Mouse (Mus musculus) testis, postnatal 10 days (tissue): Measurements from ENCODE around the gene Vps53.

ENCODE experiments used
- DNase-seq: peaks from one replicate; pipeline ENCODE4 v3.0.0; 2021; ENCODE audit warnings: low spot score

Gene Vps53

DNA sequence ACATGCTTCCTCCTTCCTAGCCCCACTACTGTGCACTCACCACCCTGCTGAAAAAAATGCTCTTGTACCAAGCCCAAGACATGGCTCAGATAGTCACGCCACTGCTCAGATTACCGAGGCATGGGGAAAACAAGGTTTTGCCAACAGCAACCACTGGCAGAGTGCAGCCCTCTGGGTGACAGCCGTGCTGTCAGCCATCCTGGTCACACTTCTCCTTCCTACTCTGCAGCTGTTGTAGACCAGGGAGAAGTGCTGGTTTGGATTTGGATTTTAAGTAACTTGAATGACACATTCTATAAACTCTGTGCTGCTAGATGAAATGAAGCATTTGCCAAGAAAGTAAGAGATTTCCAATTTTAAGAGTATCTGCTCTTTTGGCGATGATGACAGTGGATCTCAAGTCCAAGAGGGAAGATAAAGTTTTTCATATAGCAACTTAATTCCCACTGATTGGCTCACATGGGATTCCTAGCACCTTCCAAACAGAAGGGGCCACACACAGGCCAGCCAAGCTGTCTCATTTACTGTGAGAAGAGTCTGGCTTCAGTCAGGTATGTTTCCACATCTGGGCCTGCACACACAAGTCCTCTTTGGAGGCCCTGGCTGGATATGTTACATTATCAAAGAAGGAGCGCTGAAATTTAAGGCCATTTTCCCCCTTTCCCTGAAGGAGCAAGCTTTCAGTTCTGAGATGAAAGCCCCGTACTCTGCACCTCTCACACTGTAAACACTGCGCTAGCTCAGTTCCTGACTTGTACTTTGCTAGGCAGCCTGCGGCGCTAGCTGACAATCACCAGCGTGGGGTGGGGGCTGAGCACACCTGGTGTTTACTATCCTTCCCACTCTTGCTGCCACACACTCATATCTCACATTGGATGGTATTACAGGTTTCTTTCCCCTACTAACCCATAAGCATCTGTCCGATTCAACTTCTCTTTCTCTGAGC is 72.6 kb downstream of the Vps53 start:
- DNase-seq = no peak

DNA sequence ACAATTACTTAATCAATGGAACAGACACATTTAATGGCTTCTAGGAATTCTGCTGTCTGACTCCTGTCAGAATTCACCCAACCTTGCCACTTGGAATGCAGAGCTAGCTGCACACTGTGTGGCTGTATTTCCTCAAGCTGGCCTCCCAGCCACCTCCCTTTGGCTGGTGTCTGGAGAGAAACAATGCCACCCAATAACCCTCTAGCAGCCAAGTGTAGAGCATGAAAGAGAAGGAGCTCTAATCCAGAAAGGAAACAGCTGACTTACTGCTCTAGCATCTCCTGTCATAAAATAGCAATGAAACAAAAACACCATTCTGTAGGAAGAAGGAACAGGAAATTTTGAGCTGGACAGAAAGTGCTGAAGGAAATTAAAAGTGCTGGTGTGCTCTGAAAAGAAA is 78.3 kb downstream of the Vps53 start:
- no peak for DNase-seq

DNA sequence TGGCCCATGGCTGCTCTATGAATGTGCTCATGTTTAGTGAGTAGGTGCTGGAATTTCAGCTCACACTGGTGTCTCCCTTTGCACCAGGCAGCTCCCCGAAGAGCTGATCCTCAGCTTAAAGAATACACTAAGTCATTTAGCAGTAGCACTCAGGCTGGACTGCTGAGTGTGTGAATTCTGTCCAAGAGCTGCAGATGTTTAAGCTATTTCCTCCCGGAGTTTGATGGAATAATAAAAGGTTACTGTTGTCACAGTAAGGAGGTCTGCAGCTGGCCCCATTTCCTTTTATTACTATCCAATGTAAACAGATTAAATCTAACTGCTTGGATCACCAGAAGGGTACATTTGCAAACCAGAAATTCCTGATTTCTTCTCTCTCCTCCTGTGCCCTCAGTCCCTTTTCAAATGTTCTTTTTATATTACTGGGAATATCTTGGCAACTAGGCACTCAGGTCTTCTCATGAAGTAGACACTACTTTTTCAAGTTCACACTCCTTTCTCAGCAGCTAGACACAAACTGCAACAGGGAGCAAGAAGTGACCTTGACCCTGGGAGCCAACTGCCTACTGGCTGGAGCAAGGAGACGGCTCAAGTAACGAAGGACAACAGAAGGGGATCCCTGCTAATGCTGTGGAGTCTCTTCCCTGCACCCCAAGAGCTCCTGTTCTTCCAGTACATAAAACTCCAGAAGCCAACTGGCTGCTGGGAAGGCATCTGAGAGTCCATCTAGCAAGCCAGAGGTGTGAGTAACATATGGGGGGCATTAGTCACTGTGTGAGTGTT is 80.1 kb downstream of the Vps53 start:
- DNase-seq = no peak

DNA sequence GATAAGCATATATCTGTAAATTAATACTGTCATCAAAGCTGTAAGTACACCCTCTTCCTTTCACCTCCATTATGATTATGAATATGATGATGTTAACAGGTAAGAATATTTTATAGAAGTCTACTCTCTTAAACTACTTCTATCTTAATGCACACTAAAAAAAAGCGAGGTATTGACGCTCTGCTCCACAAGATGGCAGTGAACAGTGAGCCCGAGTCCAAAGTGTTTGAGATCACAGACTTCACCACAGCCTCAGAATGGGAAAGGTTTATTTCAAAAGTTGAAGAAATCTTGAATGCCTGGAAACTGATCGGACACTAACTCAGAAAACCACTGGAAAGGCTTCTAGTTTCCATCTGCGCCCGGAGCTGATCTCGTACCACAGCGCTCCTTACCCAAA is 85.8 kb downstream of the Vps53 start:
- no peak for DNase-seq

DNA sequence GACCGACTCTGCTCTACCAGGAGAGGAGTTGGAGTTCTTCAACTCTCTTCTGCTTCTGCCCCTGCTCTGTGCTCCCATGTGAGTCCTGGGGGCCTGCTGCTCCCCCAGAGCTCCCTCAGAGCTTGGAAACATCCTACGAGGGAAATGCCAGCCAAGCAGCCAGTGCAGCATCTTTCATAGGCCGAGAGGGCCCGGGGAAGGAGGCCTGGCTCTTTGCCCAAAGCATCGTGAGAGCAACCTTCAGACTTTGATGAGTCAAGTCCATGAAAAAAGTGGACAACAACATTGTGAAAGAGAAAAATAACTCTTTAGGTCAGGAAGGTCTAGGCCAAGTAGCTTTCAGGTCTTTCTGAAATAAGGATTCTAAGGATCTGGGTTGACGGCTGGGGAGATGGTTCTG is 89.7 kb downstream of the Vps53 start:
- DNase-seq = no peak

DNA sequence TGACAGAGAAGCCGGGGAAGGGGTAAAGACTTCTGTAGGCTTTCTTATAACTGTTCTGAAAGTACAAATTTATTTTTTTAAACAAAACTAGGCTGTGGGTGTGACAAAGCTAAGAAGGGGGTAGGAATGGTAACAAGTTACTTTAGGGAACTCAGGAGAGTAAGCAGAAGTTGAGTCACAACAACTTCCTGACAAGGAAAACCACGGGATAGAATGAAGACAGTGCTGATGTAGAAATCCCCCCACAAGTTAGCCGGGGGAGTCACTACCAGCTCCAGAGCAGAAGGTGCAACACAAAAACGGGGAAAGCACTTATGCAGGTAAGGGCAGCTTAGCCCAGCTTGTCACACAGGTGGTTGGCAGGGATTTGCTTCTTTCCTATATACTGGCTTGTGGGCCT is 90.9 kb downstream of the Vps53 start:
- DNase-seq = no peak

DNA sequence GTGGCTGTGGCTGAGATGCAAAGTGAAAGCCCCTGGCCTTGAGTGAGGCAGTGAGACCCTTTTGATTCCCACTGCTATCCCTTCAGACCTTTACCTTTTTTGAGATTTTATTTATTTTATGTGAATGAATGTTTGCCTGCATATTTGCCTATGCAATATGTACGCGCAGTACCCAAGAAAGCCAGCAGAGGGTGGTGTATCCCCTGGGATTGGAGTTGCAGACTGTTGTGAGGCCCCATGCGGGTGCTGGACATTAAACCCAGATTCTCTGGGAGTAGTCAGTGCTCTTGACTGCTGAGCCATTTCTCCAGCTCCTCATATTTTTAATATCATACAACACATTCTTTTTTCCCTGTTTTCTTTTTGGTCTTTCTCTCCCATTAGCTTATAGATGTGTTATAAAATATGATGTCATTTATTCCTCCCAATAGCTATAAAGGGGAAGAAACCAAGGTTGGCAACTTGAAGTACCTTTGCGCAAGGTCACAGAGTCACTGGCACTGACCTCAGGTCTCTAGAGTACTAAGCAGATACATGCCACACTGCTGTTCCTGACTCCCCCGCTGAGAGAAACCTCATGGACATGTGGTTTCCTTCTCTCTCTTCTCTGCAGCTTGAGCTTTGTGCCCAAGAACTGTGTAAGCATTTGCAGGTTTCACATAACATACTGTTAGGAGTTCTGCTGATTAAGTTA is 93.4 kb downstream of the Vps53 start:
- DNase-seq = peak; percentile 81

DNA sequence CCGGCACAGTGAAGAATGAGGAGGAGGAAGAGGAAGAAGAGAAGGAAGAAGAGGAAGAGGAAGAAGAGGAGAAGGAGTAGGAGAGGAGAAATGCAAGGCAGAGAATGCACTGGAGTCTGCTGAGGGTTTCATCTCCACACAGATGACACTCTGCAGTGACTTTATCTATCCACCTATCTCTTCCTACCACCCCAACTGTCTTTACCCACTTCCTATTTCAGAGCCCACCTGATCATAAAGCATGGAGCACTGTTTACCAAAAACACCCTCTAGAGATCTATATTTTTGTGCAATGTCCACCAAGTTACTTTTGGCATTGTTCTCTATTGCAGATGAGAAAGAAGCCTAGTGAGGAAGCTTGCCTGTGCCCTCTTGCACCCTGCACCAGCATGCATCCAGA is 94.5 kb downstream of the Vps53 start:
- DNase-seq = no peak

DNA sequence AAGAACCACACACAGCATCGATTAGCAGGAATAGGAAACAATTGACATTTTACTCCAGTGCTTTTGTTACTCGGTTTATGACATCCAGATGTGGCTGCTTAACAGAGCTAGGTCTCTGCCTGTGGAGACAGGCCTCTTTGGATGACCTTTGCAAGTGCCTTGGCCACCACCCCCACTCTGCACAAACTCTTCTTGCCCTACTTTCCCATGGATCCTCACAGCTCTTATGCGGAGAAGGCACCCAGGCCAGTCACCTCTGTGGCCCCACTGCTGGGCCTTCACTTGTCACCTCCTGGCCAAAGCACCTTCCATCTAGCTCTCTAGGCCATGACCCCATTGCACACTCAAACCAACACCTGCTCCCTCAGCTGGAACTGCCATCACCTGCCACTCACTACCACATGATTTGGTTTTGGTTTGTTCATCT is 95.5 kb downstream of the Vps53 start:
- no peak for DNase-seq

DNA sequence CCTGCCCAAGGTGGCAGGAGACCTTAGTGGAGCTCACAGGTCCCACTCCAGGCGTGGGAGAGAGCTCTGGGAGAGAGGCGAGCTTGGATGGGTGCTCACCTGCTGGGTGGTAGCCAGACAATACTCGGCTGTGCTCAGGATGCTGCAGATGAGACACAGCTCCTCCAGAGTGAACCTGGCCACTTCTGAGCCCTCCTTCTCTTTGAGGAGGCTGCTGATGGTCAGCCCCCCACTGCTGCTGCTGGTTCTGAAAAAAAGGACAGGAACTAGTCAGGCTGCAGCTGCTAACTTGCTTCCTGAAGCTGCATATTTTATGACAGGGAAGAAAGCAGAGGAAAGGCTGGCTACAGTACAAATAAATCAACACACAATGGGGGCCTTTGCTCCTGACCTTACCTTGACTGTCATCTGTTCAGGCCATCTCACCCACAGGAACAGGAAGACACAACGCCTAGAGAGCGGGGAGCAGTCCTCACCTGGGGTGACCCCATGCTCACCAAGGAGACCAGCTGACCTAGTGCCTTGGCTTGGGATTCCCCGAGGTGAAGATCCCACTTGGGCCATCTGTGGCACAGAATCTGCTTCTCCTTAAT is 98.3 kb downstream of the Vps53 start:
- no peak for DNase-seq

DNA sequence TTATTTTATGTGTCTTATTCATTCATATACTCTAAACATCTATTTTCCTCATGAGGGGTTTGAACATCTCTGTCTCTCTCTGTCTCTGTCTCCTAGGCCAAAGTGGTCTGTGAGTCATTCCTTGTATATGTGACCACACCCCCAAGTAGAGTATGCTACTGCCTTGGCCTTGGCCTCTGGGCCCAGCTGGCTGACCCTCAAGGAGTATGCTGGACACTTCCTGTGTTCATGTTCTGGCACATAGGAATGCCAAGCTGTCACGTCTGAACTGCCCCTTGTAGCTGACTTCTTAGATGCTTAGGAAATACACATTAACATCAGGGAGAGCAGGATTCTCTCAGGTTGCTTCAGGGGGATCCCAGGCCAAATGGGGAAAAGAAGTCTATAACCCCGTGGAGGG is 99.2 kb downstream of the Vps53 start:
- no peak for DNase-seq

DNA sequence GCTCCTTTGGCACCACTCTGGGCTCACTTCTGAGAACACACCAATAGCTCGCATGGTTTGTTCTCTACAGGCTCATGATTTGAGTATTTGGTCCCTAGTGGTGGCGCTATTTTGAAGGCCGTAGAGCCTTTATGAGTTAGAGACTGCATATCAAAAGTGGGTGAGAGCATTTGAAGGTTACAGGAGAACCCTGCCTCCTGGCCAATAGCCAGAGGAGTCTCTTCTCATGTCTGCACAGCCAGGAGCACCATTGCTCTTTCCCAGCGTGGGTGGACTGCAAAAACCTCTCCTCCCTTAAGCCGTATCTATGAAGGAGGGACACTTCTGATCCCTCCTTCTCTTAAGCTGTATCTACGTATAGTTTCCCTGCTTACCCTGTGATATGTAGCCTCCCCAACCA is 102.1 kb downstream of the Vps53 start:
- DNase-seq = no peak

DNA sequence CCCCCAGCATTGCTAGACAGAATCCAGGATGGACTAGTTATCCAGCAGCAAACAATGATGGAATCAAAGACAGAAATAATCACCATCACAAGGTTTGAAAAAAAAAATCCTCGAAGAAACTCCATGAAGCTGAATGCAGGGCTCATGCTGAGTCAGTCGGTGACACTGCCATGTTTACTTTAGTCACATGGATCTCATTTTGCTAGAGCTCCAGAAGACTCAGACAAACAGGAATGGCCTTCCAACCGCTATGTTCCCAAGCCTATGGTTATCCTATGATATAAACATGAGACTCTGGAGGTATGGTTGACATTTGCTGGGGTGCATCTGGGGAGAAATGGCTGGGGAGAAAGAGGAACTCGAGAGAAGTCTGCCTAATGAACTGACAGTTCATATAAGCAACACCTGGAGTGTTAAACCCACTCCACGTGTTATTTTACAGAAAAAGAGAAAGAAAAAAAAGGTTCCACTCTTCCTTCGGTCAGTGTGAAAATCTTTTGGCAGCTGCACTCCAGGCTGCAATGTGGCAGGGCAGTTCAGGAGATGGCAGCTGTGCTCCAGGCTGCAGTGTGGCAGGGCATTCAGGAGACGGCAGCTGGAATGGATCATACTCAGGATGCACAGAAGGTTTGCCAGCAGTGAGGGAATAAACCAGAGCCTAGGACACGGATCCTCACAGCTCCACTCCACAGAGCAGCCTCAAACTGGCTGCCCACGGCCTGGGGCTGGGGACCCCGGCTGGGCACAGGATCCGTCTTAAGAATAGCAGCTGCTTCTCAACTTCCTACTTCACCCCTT is 105.0 kb downstream of the Vps53 start:
- no peak for DNase-seq

DNA sequence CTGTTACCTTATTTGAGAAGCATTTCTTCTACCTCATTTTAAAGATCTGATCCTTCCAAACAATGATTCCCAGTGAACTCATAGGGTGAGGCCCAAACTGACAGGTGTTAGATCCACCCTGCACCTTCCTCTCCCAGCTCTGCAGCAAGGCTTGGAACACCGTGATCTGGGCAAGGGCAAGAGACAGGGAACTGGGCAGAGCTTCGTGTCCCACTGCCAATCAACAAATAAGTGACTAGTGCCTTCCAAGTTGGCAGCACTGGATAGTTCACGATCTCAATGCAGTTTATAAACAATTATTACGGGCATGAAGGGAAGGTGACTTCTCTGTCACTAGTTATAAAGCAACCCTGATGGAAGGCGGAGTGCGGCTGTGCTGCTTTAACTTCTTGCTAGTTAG is 109.6 kb downstream of the Vps53 start:
- no peak for DNase-seq

DNA sequence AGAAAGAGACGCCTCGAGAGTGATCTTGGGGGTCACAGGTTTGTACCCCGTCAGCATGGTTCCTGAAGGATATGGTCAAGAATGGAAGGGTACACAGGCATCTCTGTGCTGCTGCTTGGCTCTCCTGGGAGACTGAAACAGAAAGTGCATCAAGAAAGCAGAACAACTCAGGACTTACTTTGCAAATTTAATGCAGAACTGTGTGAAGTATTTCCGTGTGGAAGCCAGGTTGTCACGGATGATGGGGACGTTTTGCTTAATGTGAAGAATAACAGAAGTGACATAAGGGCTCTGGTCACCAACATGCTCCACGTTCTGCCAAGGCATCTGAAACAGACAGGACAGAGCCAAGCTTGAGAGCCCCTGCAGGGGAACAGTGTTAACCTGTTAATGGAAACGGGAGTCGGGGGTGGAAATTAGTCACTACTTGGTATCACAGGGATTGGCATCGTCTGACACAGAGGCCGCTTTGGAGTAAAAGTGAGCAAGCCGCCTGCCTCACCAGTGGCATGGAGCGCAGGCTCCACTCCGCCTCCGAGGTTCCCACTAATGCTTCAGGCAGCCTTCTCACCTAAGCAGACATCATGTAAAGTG is 112.8 kb downstream of the Vps53 start:
- no peak for DNase-seq

DNA sequence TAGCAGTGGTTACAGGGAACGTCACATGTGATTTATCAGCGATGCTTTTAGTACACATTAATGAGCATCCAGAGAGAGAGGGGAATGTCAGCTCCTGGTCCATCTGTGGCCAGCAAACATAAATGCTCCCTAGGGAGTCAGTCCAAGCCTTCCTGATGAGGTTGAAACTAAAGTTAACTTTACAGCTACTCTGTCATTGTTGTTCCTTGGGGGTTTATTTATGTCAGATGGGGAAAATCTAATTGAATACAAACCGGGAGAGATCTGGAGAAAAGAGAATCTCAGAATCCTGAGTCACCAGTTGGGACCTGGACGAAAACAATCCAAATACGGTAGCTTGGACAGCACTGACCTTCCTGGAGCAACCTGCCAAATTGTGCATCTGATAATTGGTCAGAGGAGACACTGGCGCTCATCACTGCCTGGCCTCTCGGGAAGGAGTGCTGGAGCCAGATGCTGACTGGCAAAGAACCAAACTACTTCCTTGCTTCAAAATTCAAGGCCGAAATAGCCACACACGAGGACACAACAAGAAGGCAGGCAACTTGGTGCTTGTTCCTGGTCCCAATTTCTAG is 113.8 kb downstream of the Vps53 start:
- DNase-seq = peak; percentile 54

DNA sequence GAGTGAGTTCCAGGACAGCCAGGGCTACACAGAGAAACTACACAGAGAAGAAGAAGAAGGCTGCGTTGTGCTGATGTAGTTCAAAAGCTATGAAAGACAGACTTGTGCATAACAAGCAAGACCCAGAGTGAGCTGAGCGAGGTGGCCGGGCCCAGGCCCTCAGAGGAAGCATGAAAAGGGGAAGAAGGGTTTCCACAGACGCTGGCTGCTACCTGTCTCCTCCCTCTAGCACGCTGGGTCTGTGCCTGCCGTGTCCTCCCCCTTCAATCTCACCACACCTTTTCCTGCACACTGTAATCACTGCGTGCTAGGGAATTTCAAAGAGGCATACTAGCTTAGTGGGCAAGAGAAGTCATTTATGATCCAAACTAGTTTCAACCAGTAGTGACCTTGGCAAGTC is 115.0 kb downstream of the Vps53 start:
- DNase-seq = no peak

DNA sequence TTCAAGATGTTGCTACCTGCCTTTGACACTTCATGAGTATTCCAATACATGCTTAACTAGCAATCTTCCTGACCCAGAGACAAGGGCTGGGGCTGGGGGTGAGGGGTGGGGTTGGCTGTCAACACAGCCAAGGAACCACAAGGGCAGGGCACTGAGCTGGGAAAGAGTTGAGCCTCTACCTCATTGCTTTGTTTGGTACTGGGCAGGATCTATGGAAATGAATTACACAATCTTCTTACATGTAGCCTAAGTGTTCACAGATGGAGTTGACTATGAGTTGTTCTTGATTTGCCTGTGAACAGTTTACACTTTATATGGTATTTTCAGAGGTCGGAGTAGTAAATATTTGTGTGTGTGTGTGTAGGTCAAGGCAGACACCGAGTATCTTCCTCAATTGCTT is 118.5 kb downstream of the Vps53 start:
- no peak for DNase-seq

DNA sequence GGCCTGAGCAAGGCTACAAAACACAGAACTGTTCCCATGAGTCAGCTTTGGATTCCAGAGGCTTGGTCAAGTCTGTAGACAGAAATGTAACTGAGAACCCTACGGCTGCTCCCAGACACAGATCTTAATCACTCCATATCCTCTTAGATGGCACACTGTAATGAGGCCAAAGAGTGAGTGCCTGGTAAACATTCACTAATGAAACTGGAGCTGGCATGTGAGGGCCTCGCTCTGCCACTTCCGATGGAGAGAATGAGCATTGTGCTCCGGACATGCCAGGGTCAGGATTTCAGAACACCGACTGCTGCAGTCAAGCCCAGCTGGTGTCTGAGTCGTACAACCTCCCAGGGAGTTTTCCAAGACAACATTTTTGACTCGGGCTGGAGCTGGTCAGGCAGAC is 119.5 kb downstream of the Vps53 start:
- no peak for DNase-seq

DNA sequence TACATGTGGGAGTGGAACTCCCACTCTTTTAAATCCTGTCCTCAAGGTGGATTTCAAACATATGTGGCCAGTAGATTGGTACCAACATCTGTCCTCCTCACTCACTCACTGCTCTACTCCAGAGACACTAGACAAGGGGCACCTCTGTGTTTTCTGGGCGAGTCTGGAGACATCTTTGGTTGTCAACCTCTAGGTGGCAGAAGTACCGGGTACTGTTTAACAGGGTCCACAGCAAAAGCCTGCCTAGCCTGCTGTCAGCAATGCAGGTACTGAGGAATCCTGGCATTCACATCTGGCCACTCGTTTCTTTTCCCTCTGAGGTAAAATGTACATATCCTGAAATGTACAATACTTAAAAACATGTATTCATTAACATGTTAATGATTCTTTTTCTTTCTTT is 123.0 kb downstream of the Vps53 start:
- no peak for DNase-seq

DNA sequence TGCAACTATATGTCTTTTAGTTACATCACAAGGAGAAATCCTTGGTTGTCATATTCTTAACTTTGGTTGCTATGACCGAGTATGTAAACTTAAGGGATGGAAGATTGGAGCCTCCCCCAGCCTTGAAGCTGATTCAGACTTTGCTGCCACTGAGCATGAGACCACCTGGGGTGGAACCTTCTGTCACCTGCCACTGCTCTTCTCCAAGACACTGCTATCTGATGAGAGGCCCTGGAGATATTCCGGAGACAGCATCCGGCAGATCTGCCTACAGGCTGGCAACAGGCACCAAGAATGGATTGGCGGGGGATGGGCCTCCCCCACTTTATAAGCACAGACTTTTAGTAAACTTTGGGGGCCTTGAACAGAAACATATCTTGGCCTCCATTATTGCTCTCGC is 127.0 kb downstream of the Vps53 start:
- no peak for DNase-seq
